Mouse (Mus musculus) adrenal gland, adult 8-10 months (tissue): ENCODE measurements at regions not wholly inside any gene's neighbourhood (a gene's known extent, or its start where the extent isn't known, plus 50 kb on each side); places are given as distances from the start of the nearest gene placed in this dataset.

Experiments
- DNase-seq: peaks from one replicate; pipeline ENCODE4 v3.0.0; 2022

GRCm38 (mm10) chr8:128559004-128559662 lies 126.3 kb upstream of the Itgb1 start:
- no peak for DNase-seq

- no peak for DNase-seq
Measured at GRCm38 (mm10) chr8:128560418-128560817, 125.0 kb upstream of the Itgb1 start.

GRCm38 (mm10) chr8:128561016-128561415 lies 124.4 kb upstream of the Itgb1 start:
- no peak for DNase-seq

GRCm38 (mm10) chr8:128562625-128563024 lies 122.8 kb upstream of the Itgb1 start:
- no peak for DNase-seq

- DNase-seq: no peak
Measured at GRCm38 (mm10) chr8:128563744-128564143, 121.7 kb upstream of the Itgb1 start.

GRCm38 (mm10) chr8:128572291-128572690 lies 113.2 kb upstream of the Itgb1 start:
- no peak for DNase-seq

GRCm38 (mm10) chr8:128594114-128594513 lies 91.3 kb upstream of the Itgb1 start:
- no peak for DNase-seq

- DNase-seq: peak; percentile 8
Measured at GRCm38 (mm10) chr8:128594780-128595179, 90.7 kb upstream of the Itgb1 start.

- no peak for DNase-seq
Measured at GRCm38 (mm10) chr8:128605588-128605987, 79.9 kb upstream of the Itgb1 start.

- no peak for DNase-seq
Measured at GRCm38 (mm10) chr8:128608876-128609275, 76.6 kb upstream of the Itgb1 start.

- no peak for DNase-seq
Measured at GRCm38 (mm10) chr8:128612607-128613006, 72.8 kb upstream of the Itgb1 start.

- DNase-seq: no peak
Measured at GRCm38 (mm10) chr8:128617854-128618253, 67.6 kb upstream of the Itgb1 start.

- DNase-seq: no peak
Measured at GRCm38 (mm10) chr8:128619086-128619485, 66.4 kb upstream of the Itgb1 start.
